Mouse (Mus musculus): Measurements from ENCODE around the gene Erc2.
"Not testable (repeated sequence)": the region's sequence is repeated elsewhere in the genome, so short reads cannot be mapped to it uniquely, and the experiment has no call there.

The Erc2 gene

GRCm38 (mm10) chr14:27622176-27622922, at the start of gene Erc2:
Erc2 (plus strand) TSS chr14:27622428.
- peak; percentile 65 for DNase-seq (ENCODE audit: low read depth, low spot score)

GRCm38 (mm10) chr14:27578443-27578842, 43.8 kb upstream of the Erc2 start:
- DNase-seq (ENCODE audit: low read depth, low spot score) = no peak

- not testable (repeated sequence) for DNase-seq (ENCODE audit: low read depth, low spot score)
Measured at GRCm38 (mm10) chr14:27589616-27590015, 32.6 kb upstream of the Erc2 start.

- no peak for DNase-seq (ENCODE audit: low read depth, low spot score)
Measured at GRCm38 (mm10) chr14:27592163-27592562, 30.1 kb upstream of the Erc2 start.

- peak; percentile 79 for DNase-seq (ENCODE audit: low read depth, low spot score)
Measured at GRCm38 (mm10) chr14:27596265-27596664, 26.0 kb upstream of the Erc2 start.

GRCm38 (mm10) chr14:27602136-27602535, 20.1 kb upstream of the Erc2 start:
- no peak for DNase-seq (ENCODE audit: low read depth, low spot score)

- DNase-seq (ENCODE audit: low read depth, low spot score) = no peak
Measured at GRCm38 (mm10) chr14:27607419-27607818, 14.8 kb upstream of the Erc2 start.

- DNase-seq (ENCODE audit: low read depth, low spot score) = no peak
Measured at GRCm38 (mm10) chr14:27613766-27614165, 8.5 kb upstream of the Erc2 start.

- DNase-seq (ENCODE audit: low read depth, low spot score) = no peak
Measured at GRCm38 (mm10) chr14:27617286-27617685, 4.9 kb upstream of the Erc2 start.

GRCm38 (mm10) chr14:27621576-27621975, 652 bp upstream of the Erc2 start:
- DNase-seq (ENCODE audit: low read depth, low spot score) = no peak

GRCm38 (mm10) chr14:27622923-27623219, 643 bp downstream of the Erc2 start:
- no peak for DNase-seq (ENCODE audit: low read depth, low spot score)

- peak; percentile 11 for DNase-seq (ENCODE audit: low read depth, low spot score)
Measured at GRCm38 (mm10) chr14:27623368-27623767, 1.1 kb downstream of the Erc2 start.

GRCm38 (mm10) chr14:27628701-27629100, 6.5 kb downstream of the Erc2 start:
- DNase-seq (ENCODE audit: low read depth, low spot score) = no peak

GRCm38 (mm10) chr14:27629369-27630012, 7.3 kb downstream of the Erc2 start:
- DNase-seq (ENCODE audit: low read depth, low spot score) = no peak

- no peak for DNase-seq (ENCODE audit: low read depth, low spot score)
Measured at GRCm38 (mm10) chr14:27630973-27631640, 8.9 kb downstream of the Erc2 start.

- no peak for DNase-seq (ENCODE audit: low read depth, low spot score)
Measured at GRCm38 (mm10) chr14:27634761-27635160, 12.5 kb downstream of the Erc2 start.

GRCm38 (mm10) chr14:27636556-27636955, 14.3 kb downstream of the Erc2 start:
- DNase-seq (ENCODE audit: low read depth, low spot score) = no peak

- no peak for DNase-seq (ENCODE audit: low read depth, low spot score)
Measured at GRCm38 (mm10) chr14:27641382-27641781, 19.2 kb downstream of the Erc2 start.

- DNase-seq (ENCODE audit: low read depth, low spot score) = no peak
Measured at GRCm38 (mm10) chr14:27642981-27643380, 20.8 kb downstream of the Erc2 start.

GRCm38 (mm10) chr14:27654670-27655069, 32.4 kb downstream of the Erc2 start:
- DNase-seq (ENCODE audit: low read depth, low spot score) = no peak

GRCm38 (mm10) chr14:27658616-27659015, 36.4 kb downstream of the Erc2 start:
- DNase-seq (ENCODE audit: low read depth, low spot score) = no peak

GRCm38 (mm10) chr14:27661466-27661865, 39.2 kb downstream of the Erc2 start:
- peak; percentile 32 for DNase-seq (ENCODE audit: low read depth, low spot score)

- no peak for DNase-seq (ENCODE audit: low read depth, low spot score)
Measured at GRCm38 (mm10) chr14:27662251-27662650, 40.0 kb downstream of the Erc2 start.
